Mouse (Mus musculus) ovary, postnatal 36 days (tissue): ENCODE results near the gene Afg1l.
A peak's percentile ranks its signal among the peaks of the same experiment; 100 is the strongest.

Experiments
- DNase-seq: peaks from one replicate; pipeline ENCODE4 v3.0.0; 2022; ENCODE audit warnings: low spot score, mixed read lengths

Gene Afg1l

GRCm38 (mm10) chr10:42477550-42478340, 620 bp downstream of the Afg1l start:
- no peak for DNase-seq

GRCm38 (mm10) chr10:42476774-42477475, 1.4 kb downstream of the Afg1l start:
- DNase-seq: no peak

GRCm38 (mm10) chr10:42474946-42475514, 3.3 kb downstream of the Afg1l start:
- no peak for DNase-seq

GRCm38 (mm10) chr10:42464805-42465204, 13.6 kb downstream of the Afg1l start:
- DNase-seq: no peak

- DNase-seq: no peak
Measured at GRCm38 (mm10) chr10:42464224-42464623, 14.1 kb downstream of the Afg1l start.

GRCm38 (mm10) chr10:42457557-42458191, 20.7 kb downstream of the Afg1l start:
- no peak for DNase-seq

- no peak for DNase-seq
Measured at GRCm38 (mm10) chr10:42455981-42456380, 22.4 kb downstream of the Afg1l start.

GRCm38 (mm10) chr10:42454690-42455089, 23.7 kb downstream of the Afg1l start:
- no peak for DNase-seq

- DNase-seq: no peak
Measured at GRCm38 (mm10) chr10:42454266-42454665, 24.1 kb downstream of the Afg1l start.

- no peak for DNase-seq
Measured at GRCm38 (mm10) chr10:42449672-42450071, 28.7 kb downstream of the Afg1l start.

GRCm38 (mm10) chr10:42448371-42448770, 30.0 kb downstream of the Afg1l start:
- DNase-seq: no peak

GRCm38 (mm10) chr10:42446145-42446544, 32.2 kb downstream of the Afg1l start:
- no peak for DNase-seq

GRCm38 (mm10) chr10:42436842-42437805, 41.2 kb downstream of the Afg1l start:
- DNase-seq: no peak

GRCm38 (mm10) chr10:42417530-42418174, 60.7 kb downstream of the Afg1l start:
- DNase-seq: no peak

GRCm38 (mm10) chr10:42415821-42416470, 62.4 kb downstream of the Afg1l start:
- no peak for DNase-seq

GRCm38 (mm10) chr10:42410748-42411537, 67.4 kb downstream of the Afg1l start:
- peak; percentile 17 for DNase-seq

GRCm38 (mm10) chr10:42390436-42390835, 87.9 kb downstream of the Afg1l start:
- DNase-seq: no peak

- no peak for DNase-seq
Measured at GRCm38 (mm10) chr10:42388181-42388580, 90.2 kb downstream of the Afg1l start.

- DNase-seq: no peak
Measured at GRCm38 (mm10) chr10:42384946-42385644, 93.3 kb downstream of the Afg1l start.
